Mouse (Mus musculus): Measurements from ENCODE around the gene Ms4a18.
A peak's percentile ranks its signal among the peaks of the same experiment; 100 is the strongest.

The Ms4a18 gene

GRCm38 (mm10) chr19:11017891-11018290 is at the start of gene Ms4a18:
TSS of gene Ms4a18 (minus strand) at chr19:11018031.
- DNase-seq (ENCODE audit: low read depth): no peak

GRCm38 (mm10) chr19:11065202-11065875 is 47.5 kb upstream of the Ms4a18 start:
- DNase-seq (ENCODE audit: low read depth): peak; percentile 62

- DNase-seq (ENCODE audit: low read depth): no peak
Observed at GRCm38 (mm10) chr19:11060900-11061299, 43.1 kb upstream of the Ms4a18 start.

GRCm38 (mm10) chr19:11059967-11060366 is 42.1 kb upstream of the Ms4a18 start:
- no peak for DNase-seq (ENCODE audit: low read depth)

- DNase-seq (ENCODE audit: low read depth): peak; percentile 82
Observed at GRCm38 (mm10) chr19:11055700-11056099, 37.9 kb upstream of the Ms4a18 start.

- DNase-seq (ENCODE audit: low read depth): no peak
Observed at GRCm38 (mm10) chr19:11053277-11053676, 35.4 kb upstream of the Ms4a18 start.

GRCm38 (mm10) chr19:11052877-11053276 is 35.0 kb upstream of the Ms4a18 start:
- DNase-seq (ENCODE audit: low read depth): peak; percentile 84

GRCm38 (mm10) chr19:11050286-11050685 is 32.5 kb upstream of the Ms4a18 start:
- peak; percentile 86 for DNase-seq (ENCODE audit: low read depth)

GRCm38 (mm10) chr19:11049426-11049825 is 31.6 kb upstream of the Ms4a18 start:
- DNase-seq (ENCODE audit: low read depth): peak; percentile 65

GRCm38 (mm10) chr19:11048503-11048902 is 30.7 kb upstream of the Ms4a18 start:
- no peak for DNase-seq (ENCODE audit: low read depth)

- peak; percentile 75 for DNase-seq (ENCODE audit: low read depth)
Observed at GRCm38 (mm10) chr19:11048009-11048408, 30.2 kb upstream of the Ms4a18 start.

GRCm38 (mm10) chr19:11044996-11045711 is 27.3 kb upstream of the Ms4a18 start:
- DNase-seq (ENCODE audit: low read depth): peak; percentile 86

GRCm38 (mm10) chr19:11044671-11044995 is 26.8 kb upstream of the Ms4a18 start:
- DNase-seq (ENCODE audit: low read depth): no peak

GRCm38 (mm10) chr19:11037570-11037969 is 19.7 kb upstream of the Ms4a18 start:
- peak; percentile 56 for DNase-seq (ENCODE audit: low read depth)

GRCm38 (mm10) chr19:11022382-11022781 is 4.6 kb upstream of the Ms4a18 start:
- no peak for DNase-seq (ENCODE audit: low read depth)

GRCm38 (mm10) chr19:11017251-11017650 is 580 bp downstream of the Ms4a18 start:
- no peak for DNase-seq (ENCODE audit: low read depth)

- no peak for DNase-seq (ENCODE audit: low read depth)
Observed at GRCm38 (mm10) chr19:11015998-11016397, 1.8 kb downstream of the Ms4a18 start.

GRCm38 (mm10) chr19:11015468-11015867 is 2.4 kb downstream of the Ms4a18 start:
- no peak for DNase-seq (ENCODE audit: low read depth)

GRCm38 (mm10) chr19:10993150-10993549 is 24.7 kb downstream of the Ms4a18 start, which contains the start of gene Ms4a15:
TSS of gene Ms4a15 (minus strand) at chr19:10993250.
- no peak for DNase-seq (ENCODE audit: low read depth)

GRCm38 (mm10) chr19:10991911-10992310 is 25.9 kb downstream of the Ms4a18 start:
- no peak for DNase-seq (ENCODE audit: low read depth)

- no peak for DNase-seq (ENCODE audit: low read depth)
Observed at GRCm38 (mm10) chr19:10990751-10991150, 27.1 kb downstream of the Ms4a18 start.

- DNase-seq (ENCODE audit: low read depth): no peak
Observed at GRCm38 (mm10) chr19:10988563-10988962, 29.3 kb downstream of the Ms4a18 start.

- DNase-seq (ENCODE audit: low read depth): no peak
Observed at GRCm38 (mm10) chr19:10985889-10986288, 31.9 kb downstream of the Ms4a18 start.

GRCm38 (mm10) chr19:10984551-10984950 is 33.3 kb downstream of the Ms4a18 start:
- no peak for DNase-seq (ENCODE audit: low read depth)
